Mouse (Mus musculus): ENCODE measurements at regions not wholly inside any gene's neighbourhood (a gene's known extent, or its start where the extent isn't known, plus 50 kb on each side); places are given as distances from the start of the nearest gene placed in this dataset.

DNA sequence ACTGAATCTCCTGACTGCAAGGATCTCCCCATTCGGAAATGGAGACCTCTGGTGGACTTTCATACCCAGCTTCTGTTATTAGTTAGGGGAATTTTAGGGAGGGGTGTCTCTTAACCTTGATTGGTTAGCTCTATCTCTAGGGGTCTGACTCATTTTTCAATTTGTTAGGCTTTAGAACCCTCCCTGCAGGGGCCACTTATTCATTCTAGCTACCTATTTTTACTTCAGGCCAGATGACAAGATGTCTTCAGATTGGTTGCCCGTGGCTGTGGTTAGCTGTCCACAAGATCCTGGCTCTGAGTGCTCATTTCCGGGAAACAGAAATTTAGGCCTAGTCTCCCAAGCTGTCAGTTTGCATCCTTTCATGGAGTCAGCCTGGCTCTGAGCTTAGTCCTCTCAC is 314.3 kb downstream of the Mat2b start:
- no peaks in the 10 kb centered on the region for H3K27me3 ChIP-seq (ENCODE audit: insufficient read depth, low read length)
- H3K4me2 ChIP-seq (replicated peaks; ENCODE audit: low read depth, low read length) = no peak overlapping the region
- H3K36me3 ChIP-seq (ENCODE audit: insufficient read depth, low read length) = no peaks in the 10 kb centered on the region
- no peak overlapping the region for H3K27ac ChIP-seq (ENCODE audit: low read length)
- H3K4me1 ChIP-seq (ENCODE audit: insufficient read depth, low read length) = no peaks in the 10 kb centered on the region
- ATAC-seq (ENCODE audit: low FRiP score, low TSS enrichment) = no peak
- H3K9me3 ChIP-seq (ENCODE audit: low read length) = no peaks in the 10 kb centered on the region
- 78% methylated on average over 3 of the region's 3 CpGs for WGBS
- no peak overlapping the region for H3K4me3 ChIP-seq (ENCODE audit: low read length)
- no peak overlapping the region for H3K9ac ChIP-seq (replicated peaks; ENCODE audit: low read length)

- no peak overlapping the region for H3K4me3 ChIP-seq (ENCODE audit: low read length)
- 91% methylated on average over 2 of the region's 2 CpGs for WGBS
Measured at GRCm38 (mm10) chr11:40371696-40372095, 323.3 kb downstream of the Mat2b start.

DNA sequence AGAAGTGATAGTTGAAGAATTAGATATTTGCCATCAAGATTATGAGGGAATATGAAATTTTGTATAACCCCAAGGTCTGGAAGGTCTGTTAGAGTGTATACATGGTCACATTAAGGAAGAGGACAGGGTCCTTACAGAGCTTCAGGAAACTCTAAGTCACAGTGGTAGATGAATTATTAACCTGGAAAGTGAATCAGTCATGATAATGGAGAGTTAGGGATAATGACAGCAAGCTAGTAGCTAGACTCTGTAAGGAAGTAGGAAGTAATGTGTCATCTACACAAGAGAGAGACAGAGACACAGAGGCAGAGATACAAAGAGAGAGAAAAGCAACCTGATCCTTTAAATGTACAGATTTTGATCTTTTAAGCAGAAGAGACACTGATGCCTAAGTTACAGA is 328.4 kb downstream of the Mat2b start:
- 0 out of 2 replicates have a peak, but pooled peaks have one; percentile 61 for ATAC-seq (ENCODE audit: low FRiP score, low TSS enrichment)
- Histone ChIP-seq H3K27ac (ENCODE audit: low read length) (no peak overlapping the region), H3K9me3 (ENCODE audit: low read length) (no peaks in the 10 kb centered on the region), H3K4me3 (ENCODE audit: low read length) (no peak overlapping the region), H3K4me2 (replicated peaks; ENCODE audit: low read depth, low read length) (no peak overlapping the region), H3K4me1 (ENCODE audit: insufficient read depth, low read length) (no peaks in the 10 kb centered on the region), H3K36me3 (ENCODE audit: insufficient read depth, low read length) (no peaks in the 10 kb centered on the region), H3K9ac (replicated peaks; ENCODE audit: low read length) (no peak overlapping the region), H3K27me3 (ENCODE audit: insufficient read depth, low read length) (no peaks in the 10 kb centered on the region)

More at GRCm38 (mm10) chr11:40371696-40372095, 323.3 kb downstream of the Mat2b start:
- Histone ChIP-seq H3K4me2 (replicated peaks; ENCODE audit: low read depth, low read length) (no peak overlapping the region), H3K9me3 (ENCODE audit: low read length) (no peaks in the 10 kb centered on the region), H3K27ac (ENCODE audit: low read length) (no peak overlapping the region), H3K27me3 (ENCODE audit: insufficient read depth, low read length) (no peaks in the 10 kb centered on the region), H3K36me3 (ENCODE audit: insufficient read depth, low read length) (no peaks in the 10 kb centered on the region), H3K4me1 (ENCODE audit: insufficient read depth, low read length) (no peaks in the 10 kb centered on the region), H3K9ac (replicated peaks; ENCODE audit: low read length) (no peak overlapping the region)
- ATAC-seq (ENCODE audit: low FRiP score, low TSS enrichment) = no peak

DNA sequence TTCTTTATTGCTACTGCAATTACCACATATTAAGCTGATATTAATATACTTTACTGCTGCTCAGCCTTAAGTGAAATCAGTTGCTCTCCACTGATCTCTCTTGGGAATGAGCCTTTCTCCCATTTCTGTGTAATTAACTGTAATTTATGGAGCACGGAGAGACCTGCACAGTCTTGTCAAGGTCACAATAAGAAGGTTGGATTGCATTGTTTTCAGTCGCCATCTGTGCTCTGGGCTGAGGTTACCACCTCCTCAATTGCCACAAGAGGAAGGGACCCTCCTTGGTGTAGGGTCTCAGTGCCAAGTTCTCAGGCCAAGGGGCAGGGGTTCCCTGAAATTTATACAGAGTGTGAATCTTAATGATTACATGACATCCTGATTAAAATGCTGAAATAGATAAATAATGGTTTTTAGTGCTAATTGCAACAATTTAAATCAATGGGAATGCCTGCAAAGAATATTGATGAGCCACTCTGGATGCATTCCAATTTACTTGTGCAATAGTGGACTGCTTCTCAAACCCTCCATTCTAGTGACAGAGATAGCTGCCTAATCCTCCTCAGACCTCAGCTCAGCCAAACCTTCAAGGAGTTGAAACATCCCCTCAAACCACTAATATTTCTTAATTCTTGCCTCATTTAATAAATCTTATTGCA is 332.3 kb downstream of the Mat2b start:
- ATAC-seq (ENCODE audit: low FRiP score, low TSS enrichment) = peak; percentile 90
- whole genome bisulfite sequencing = 9% methylated on average over 2 of the region's 2 CpGs

More for the DNA sequence above, 332.3 kb downstream of the Mat2b start:
- Histone ChIP-seq H3K9ac (replicated peaks; ENCODE audit: low read length) (no peak overlapping the region), H3K27ac (ENCODE audit: low read length) (no peak overlapping the region), H3K36me3 (ENCODE audit: insufficient read depth, low read length) (no peaks in the 10 kb centered on the region), H3K27me3 (ENCODE audit: insufficient read depth, low read length) (no peaks in the 10 kb centered on the region), H3K9me3 (ENCODE audit: low read length) (no peaks in the 10 kb centered on the region), H3K4me2 (replicated peaks; ENCODE audit: low read depth, low read length) (no peak overlapping the region), H3K4me3 (ENCODE audit: low read length) (no peak overlapping the region), H3K4me1 (ENCODE audit: insufficient read depth, low read length) (no peaks in the 10 kb centered on the region)

Data from kidney, embryonic 16.5 days (tissue).